Mouse (Mus musculus) retina, postnatal 1 day (tissue): ENCODE data around the gene Nmnat1.
"Not testable (repeated sequence)": the region's sequence is repeated elsewhere in the genome, so short reads cannot be mapped to it uniquely, and the experiment has no call there.

Experiments
- DNase-seq: peaks from one replicate; pipeline ENCODE4 v3.0.0-alpha.2; 2012

Gene Nmnat1

GRCm38 (mm10) chr4:149489415-149490240 lies 4.6 kb upstream of the Nmnat1 start:
- no peak for DNase-seq

- DNase-seq = no peak
Observed at GRCm38 (mm10) chr4:149487729-149488128, 2.7 kb upstream of the Nmnat1 start.

- DNase-seq = peak; percentile 54
Observed at GRCm38 (mm10) chr4:149485825-149486206, 814 bp upstream of the Nmnat1 start.

- no peak for DNase-seq
Observed at GRCm38 (mm10) chr4:149484566-149484965, 436 bp downstream of the Nmnat1 start.

GRCm38 (mm10) chr4:149477078-149477477 lies 7.9 kb downstream of the Nmnat1 start, which contains the start of gene Tmem274:
Tmem274 (plus strand) TSS chr4:149477378.
- no peak for DNase-seq

GRCm38 (mm10) chr4:149475096-149475495 lies 9.9 kb downstream of the Nmnat1 start:
- no peak for DNase-seq

GRCm38 (mm10) chr4:149469557-149469956 lies 15.4 kb downstream of the Nmnat1 start:
- no peak for DNase-seq

GRCm38 (mm10) chr4:149463435-149463950 lies 21.5 kb downstream of the Nmnat1 start:
- DNase-seq = no peak

- DNase-seq = no peak
Observed at GRCm38 (mm10) chr4:149462305-149462971, 22.6 kb downstream of the Nmnat1 start.

- peak; percentile 59 for DNase-seq
Observed at GRCm38 (mm10) chr4:149461579-149462304, 23.3 kb downstream of the Nmnat1 start.

- not testable (repeated sequence) for DNase-seq
Observed at GRCm38 (mm10) chr4:149460475-149460874, 24.5 kb downstream of the Nmnat1 start.

- no peak for DNase-seq
Observed at GRCm38 (mm10) chr4:149459425-149459824, 25.6 kb downstream of the Nmnat1 start.

GRCm38 (mm10) chr4:149458526-149458925 lies 26.5 kb downstream of the Nmnat1 start:
- peak; percentile 92 for DNase-seq

GRCm38 (mm10) chr4:149457831-149458430 lies 27.1 kb downstream of the Nmnat1 start:
- DNase-seq = peak; percentile 42

- not testable (repeated sequence) for DNase-seq
Observed at GRCm38 (mm10) chr4:149457163-149457562, 27.8 kb downstream of the Nmnat1 start.

- DNase-seq = no peak
Observed at GRCm38 (mm10) chr4:149454879-149455278, 30.1 kb downstream of the Nmnat1 start, which contains the start of gene Rbp7. Rbp7 (minus strand) TSS chr4:149454978.

GRCm38 (mm10) chr4:149454263-149454662 lies 30.7 kb downstream of the Nmnat1 start:
- DNase-seq = no peak

GRCm38 (mm10) chr4:149453656-149454055 lies 31.3 kb downstream of the Nmnat1 start:
- DNase-seq = peak; percentile 59

GRCm38 (mm10) chr4:149450636-149451035 lies 34.4 kb downstream of the Nmnat1 start:
- DNase-seq = no peak

- DNase-seq = no peak
Observed at GRCm38 (mm10) chr4:149446309-149446708, 38.7 kb downstream of the Nmnat1 start.

GRCm38 (mm10) chr4:149445868-149446267 lies 39.1 kb downstream of the Nmnat1 start:
- DNase-seq = peak; percentile 94

- DNase-seq = peak; percentile 98
Observed at GRCm38 (mm10) chr4:149444964-149445701, 39.9 kb downstream of the Nmnat1 start.
